Comparison of ENCODE assay signal across 8 mouse cellular contexts in genomic region chr12:112941776-112942713, GRCm38 (mm10). TPM values are rescaled to one million over a fixed set of nuclear protein-coding genes. Genes with fewer than 3 reads are reported as not detected.
DNase-seq lines count a peak whose midpoint lies in the region; ATAC-seq and TF ChIP-seq lines count a peak whose summit lies in the region.

Nudt14 (minus strand) TSS chr12:112942124.

- peak; percentile 40; the same call in 1 of the 2 replicates for TF ChIP-seq POLR2A in liver, adult 2 months (IDR thresholded peaks at IDR 0.05; ENCODE audit: extremely low read depth, insufficient read depth, low read length)

- H3K27ac ChIP-seq in embryonic facial prominence, embryonic 12.5 days: peak within 1 kb of the TSS; percentile 76; the same call in 1 of the 2 replicates
- H3K27ac ChIP-seq in liver, adult 2 months (replicated peaks; ENCODE audit: insufficient read depth, low read depth, low read length): peak within 1 kb of the TSS; percentile 97

- TF ChIP-seq CTCF in liver, adult 2 months (IDR thresholded peaks at IDR 0.05; ENCODE audit: low read depth, low read length): no peak

- peak; percentile 57 for ATAC-seq in embryonic facial prominence, embryonic 12.5 days (ENCODE audit: insufficient number of reproducible peaks, insufficient read depth, low FRiP score, low TSS enrichment)
- peak; percentile 44 for ATAC-seq in monocyte, adult 5-6 weeks (replicated peaks; ENCODE audit: insufficient number of reproducible peaks, low FRiP score, low TSS enrichment, poor library complexity, severe bottlenecking)

- H3K9ac ChIP-seq in embryonic facial prominence, embryonic 12.5 days: peak within 1 kb of the TSS; percentile 75
- peak within 1 kb of the TSS; percentile 99 for H3K9ac ChIP-seq in liver, adult 2 months (ENCODE audit: low read depth, low read length)

- no peaks in the 10 kb centered on the region for H3K9me3 ChIP-seq in embryonic facial prominence, embryonic 12.5 days

- H3K4me2 ChIP-seq in embryonic facial prominence, embryonic 12.5 days (replicated peaks): peak within 1 kb of the TSS; percentile 71

- H3K79me2 ChIP-seq in liver, adult 2 months (ENCODE audit: control insufficient read depth, insufficient read depth, low read length): no peaks in the 10 kb centered on the region

- H3K27me3 ChIP-seq in embryonic facial prominence, embryonic 12.5 days: no peaks in the 10 kb centered on the region
- H3K27me3 ChIP-seq in liver, adult 2 months (ENCODE audit: control insufficient read depth, insufficient read depth, low read length): no peaks in the 10 kb centered on the region

- H3K36me3 ChIP-seq in embryonic facial prominence, embryonic 12.5 days: no peaks in the 10 kb centered on the region
- H3K36me3 ChIP-seq in liver, adult 2 months (ENCODE audit: control insufficient read depth, insufficient read depth, low read length): no peaks in the 10 kb centered on the region

- H3K4me1 ChIP-seq in embryonic facial prominence, embryonic 12.5 days: peaks cover 35% of the 10 kb centered on the region
- H3K4me1 ChIP-seq in liver, adult 2 months (ENCODE audit: control insufficient read depth, insufficient read depth, low read length): peaks cover 7% of the 10 kb centered on the region; the same call in 1 of the 2 replicates

- H3K4me3 ChIP-seq in embryonic facial prominence, embryonic 12.5 days: peak within 1 kb of the TSS; percentile 74
- H3K4me3 ChIP-seq in liver, adult 2 months (ENCODE audit: insufficient read depth, low read depth, low read length): peak within 1 kb of the TSS; percentile 98

- peak; percentile 78 for DNase-seq in 3T3-L1 (ENCODE audit: low read depth, low spot score)
- DNase-seq in adrenal gland, adult 8-10 months: peak; percentile 68
- peak; percentile 73 for DNase-seq in heart, adult 8-10 months (ENCODE audit: low spot score)
- peak; percentile 73 to 79 for DNase-seq in kidney, adult 8-10 months
- peak; percentile 67 for DNase-seq in liver, adult 2 months (ENCODE audit: extremely low read depth, low read depth, low spot score)
- DNase-seq in spleen, postnatal 4 days (ENCODE audit: low spot score in 2 of 2): peak; percentile 65 to 84

- 3% methylated on average over 48 of the region's 58 CpGs for WGBS in embryonic facial prominence, embryonic 12.5 days
- WGBS in liver, adult 2 months: 2% methylated on average over 57 of the region's 58 CpGs

RNA-seq across cellular contexts. Expression of gene Nudt14, which starts in this region (rescaled TPM):
- total RNA-seq in adrenal gland, adult 8-10 months (2022): 10 to 100 TPM; 29.3 to 45.0 (median 36.1) TPM
- 83.0 and 87.2 TPM in 2 replicates for polyA plus RNA-seq in embryonic facial prominence, embryonic 12.5 days (2016; fragmentation: Nextera tagmentation; extraction: Ambion mirVana)
- total RNA-seq in heart, adult 8-10 months (2022): 10 to 100 TPM in 1 of 4 experiments, 1 to 10 TPM in 3; 7.0 to 11.7 (median 8.5) TPM
- total RNA-seq in liver, adult 2 months (2014; rRNA removed): 17.7 and 21.2 TPM in 2 replicates
- polyA plus RNA-seq in liver, adult 2 months (2012; rRNA removed): 29.3 and 36.3 TPM in 2 replicates
- 6.5 to 9.3 TPM (median 7.9 TPM) in 3 replicates for total RNA-seq in monocyte, adult 5-6 weeks (2017)

Comparison
In these comparisons a context has a peak if more than half of its experiments do, and no peak if none do; other contexts are left out.
1. Peak in every context shown above with its lines: DNase-seq, ATAC-seq, H3K4me3 ChIP-seq and H3K27ac ChIP-seq.